Mouse (Mus musculus): ENCODE measurements around the gene Usp37. TPM values are rescaled to one million over a fixed set of nuclear protein-coding genes. Genes with fewer than 3 reads are reported as not detected.
A peak's percentile ranks its signal among the peaks of the same experiment; 100 is the strongest.
"Not testable (repeated sequence)": the region's sequence is repeated elsewhere in the genome, so short reads cannot be mapped to it uniquely, and the experiment has no call there.

The Usp37 gene
- polyA plus RNA-seq, 1 experiment from 2014 or later = 8.4 TPM

DNA sequence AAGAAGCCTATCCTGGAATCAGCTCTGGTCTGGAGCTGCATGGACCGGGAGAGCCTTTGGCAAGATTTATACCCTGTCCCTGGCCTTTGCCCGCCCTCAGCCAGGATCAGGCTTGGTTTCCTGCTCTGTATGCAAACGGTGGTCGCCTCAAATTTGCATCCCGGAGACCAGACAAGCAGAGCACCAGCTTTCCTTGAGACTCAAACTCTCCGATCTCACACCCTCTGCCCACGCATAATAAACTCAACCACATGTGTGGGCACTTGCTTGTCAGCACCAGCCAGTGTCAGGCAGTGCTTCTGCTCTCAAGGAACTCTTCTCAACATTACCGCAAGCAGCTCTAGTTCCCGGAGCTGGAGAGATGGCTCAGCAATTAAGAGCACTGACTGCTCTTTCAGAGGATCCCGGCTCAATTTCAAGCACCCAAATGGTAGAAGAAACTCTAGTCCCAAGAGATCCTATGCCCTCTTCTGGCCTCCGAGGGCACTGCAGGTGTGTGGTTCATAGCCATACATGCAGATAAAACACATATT, 146.1 kb downstream of the Usp37 start:
- ChIA-PET CTCF (interaction anchor here (0.8 to 1.6 kb wide), 10 partner anchors 10 to 57 kb away, joined by 3 to 17 read pairs (median 3); partner anchors contain the start of gene Vil1), POLR2A (interaction anchor here (0.7 to 1.4 kb wide), 6 partner anchors 11 to 83 kb away, joined by 3 to 5 read pairs (median 4); no protein-coding TSS in a partner anchor)
- no peaks in the 10 kb centered on the region for H3K27me3 ChIP-seq
- in situ Hi-C loops (cut with MboI; ENCODE audit: low pct_unique_long_range_greater_than_20kb) = loop anchor here (5.0 kb wide), 1 partner anchor 49 kb away; no protein-coding TSS in a partner anchor
- no peak for TF ChIP-seq CTCF (IDR thresholded peaks at IDR 0.05)
- DNase-seq (ENCODE audit: low read depth, low spot score) (no peak), ATAC-seq (no peak)

- CTCF ChIA-PET = interaction anchor here (0.8 to 1.6 kb wide), 10 partner anchors 9 to 58 kb away, joined by 3 to 17 read pairs (median 3); partner anchors contain the start of gene Vil1
- in situ Hi-C loops (cut with MboI; ENCODE audit: low pct_unique_long_range_greater_than_20kb) = loop anchor here (5.0 kb wide), 1 partner anchor 50 kb away; no protein-coding TSS in a partner anchor
- ATAC-seq = peak; percentile 92
- POLR2A ChIA-PET = interaction anchor here (0.7 to 1.4 kb wide), 7 partner anchors 10 to 83 kb away, joined by 3 to 5 read pairs (median 4); no protein-coding TSS in a partner anchor
- peak; percentile 86 for DNase-seq (ENCODE audit: low read depth, low spot score)
- no peaks in the 10 kb centered on the region for H3K27me3 ChIP-seq
- no peak for TF ChIP-seq CTCF (IDR thresholded peaks at IDR 0.05)
These were observed 146.7 kb downstream of the Usp37 start for GRCm38 (mm10) chr1:74397268-74397918.

- ATAC-seq; DNase-seq (ENCODE audit: low read depth, low spot score); H3K27me3 ChIP-seq: not testable (repeated sequence)
- ChIA-PET POLR2A (interaction anchor here (1.2 to 1.4 kb wide), 2 partner anchors 42 to 51 kb away, joined by 4 to 5 read pairs; no protein-coding TSS in a partner anchor), CTCF (interaction anchor here (1.0 to 1.6 kb wide), 6 partner anchors 35 to 58 kb away, joined by 3 to 17 read pairs (median 4); no protein-coding TSS in a partner anchor)
- in situ Hi-C loops (cut with MboI; ENCODE audit: low pct_unique_long_range_greater_than_20kb) = loop anchor here (5.0 kb wide), 1 partner anchor 51 kb away; no protein-coding TSS in a partner anchor
These were observed 147.4 kb downstream of the Usp37 start for GRCm38 (mm10) chr1:74396456-74397222.

DNA sequence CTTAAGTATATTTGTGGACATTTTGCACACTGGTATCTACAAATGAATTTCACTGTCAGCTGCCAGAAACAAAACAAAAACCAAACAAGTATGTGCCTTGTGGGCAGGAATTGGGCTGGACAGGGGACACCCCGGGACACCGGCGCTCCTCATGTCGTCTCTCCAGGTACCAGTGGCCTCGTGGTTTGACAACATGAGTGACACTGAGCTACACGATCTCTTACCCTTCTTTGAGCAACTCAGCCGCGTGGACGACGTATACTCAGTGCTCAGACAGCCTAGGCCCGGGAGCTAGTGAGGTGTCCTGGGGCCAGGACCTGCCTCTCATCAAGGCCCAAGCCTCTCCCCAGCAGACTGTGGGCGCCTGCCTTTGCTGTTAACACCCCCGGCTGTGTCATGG, 148.8 kb downstream of the Usp37 start:
- DNase-seq (ENCODE audit: low read depth, low spot score) (no peak), ATAC-seq (no peak)
- no peak for TF ChIP-seq CTCF (IDR thresholded peaks at IDR 0.05)
- ChIA-PET CTCF (no interaction called here), POLR2A (interaction anchor here (0.6 kb wide), 1 partner anchor 15 kb away, joined by 3 read pairs; no protein-coding TSS in a partner anchor)
- no peaks in the 10 kb centered on the region for H3K27me3 ChIP-seq
- in situ Hi-C loops (cut with MboI; ENCODE audit: low pct_unique_long_range_greater_than_20kb) = loop anchor here (5.0 kb wide), 1 partner anchor 52 kb away; no protein-coding TSS in a partner anchor

- POLR2A ChIA-PET = interaction anchor here (0.6 kb wide), 1 partner anchor 15 kb away, joined by 3 read pairs; no protein-coding TSS in a partner anchor
- no peaks in the 10 kb centered on the region for H3K27me3 ChIP-seq
- no peak for TF ChIP-seq CTCF (IDR thresholded peaks at IDR 0.05)
- CTCF ChIA-PET = no interaction called here
- in situ Hi-C loops (cut with MboI; ENCODE audit: low pct_unique_long_range_greater_than_20kb) = loop anchor here (5.0 kb wide), 1 partner anchor 52 kb away; no protein-coding TSS in a partner anchor
- ATAC-seq = no peak
- no peak for DNase-seq (ENCODE audit: low read depth, low spot score)
These were observed 149.2 kb downstream of the Usp37 start for GRCm38 (mm10) chr1:74394858-74395257.

DNA sequence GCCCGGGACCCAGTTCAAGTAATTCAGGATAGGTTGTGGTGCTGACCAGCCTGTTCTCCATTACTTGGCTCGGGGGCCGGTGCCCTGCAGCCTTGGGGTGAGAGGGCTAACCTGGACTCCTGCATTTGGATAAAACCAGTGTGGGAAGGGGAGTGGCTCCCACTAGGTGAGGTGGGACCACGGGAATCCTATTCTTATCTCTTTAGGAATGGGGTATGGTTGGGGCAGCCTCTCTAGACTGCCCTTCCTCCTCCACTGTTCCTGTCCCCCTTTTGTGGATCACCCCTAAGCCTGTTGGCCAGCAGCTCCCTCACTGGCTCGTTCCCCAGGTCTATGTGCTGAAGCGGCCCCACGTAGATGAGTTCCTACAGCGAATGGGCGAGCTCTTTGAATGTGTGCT, 149.8 kb downstream of the Usp37 start:
- H3K27me3 ChIP-seq = no peaks in the 10 kb centered on the region
- ATAC-seq (no peak), DNase-seq (ENCODE audit: low read depth, low spot score) (no peak)
- POLR2A ChIA-PET = no interaction called here
- TF ChIP-seq CTCF (IDR thresholded peaks at IDR 0.05) = no peak
- in situ Hi-C loops (cut with MboI; ENCODE audit: low pct_unique_long_range_greater_than_20kb) = no loop called here
- CTCF ChIA-PET = no interaction called here

- no peaks in the 10 kb centered on the region for H3K27me3 ChIP-seq
- CTCF ChIA-PET = no interaction called here
- in situ Hi-C loops (cut with MboI; ENCODE audit: low pct_unique_long_range_greater_than_20kb) = no loop called here
These were observed 150.4 kb downstream of the Usp37 start for GRCm38 (mm10) chr1:74393697-74394096.

DNA sequence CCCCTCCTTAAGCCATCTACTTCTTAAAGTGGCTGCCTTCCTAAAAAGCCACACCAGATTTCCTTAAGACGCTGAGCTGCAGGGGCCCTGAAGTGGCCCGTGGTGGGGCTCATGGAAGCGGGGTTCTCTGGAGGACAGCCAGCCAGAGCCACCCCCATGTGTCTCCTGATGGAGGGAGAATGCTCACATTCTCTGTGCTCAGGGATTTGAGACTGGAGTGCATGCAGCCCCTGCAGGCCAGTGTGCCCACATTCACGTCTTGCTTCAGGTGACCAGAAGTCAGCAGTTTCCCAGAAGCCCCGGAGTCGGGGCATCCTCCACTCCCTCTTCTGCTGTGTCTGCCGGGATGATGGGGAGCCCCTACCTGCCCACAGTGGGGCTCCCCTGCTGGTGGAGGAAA, 151.1 kb downstream of the Usp37 start:
- POLR2A ChIA-PET = no interaction called here
- no peak for DNase-seq (ENCODE audit: low read depth, low spot score)

More at GRCm38 (mm10) chr1:74393697-74394096, 150.4 kb downstream of the Usp37 start:
- TF ChIP-seq CTCF (IDR thresholded peaks at IDR 0.05) = no peak
- ATAC-seq (no peak), DNase-seq (ENCODE audit: low read depth, low spot score) (no peak)
- POLR2A ChIA-PET = no interaction called here

DNA sequence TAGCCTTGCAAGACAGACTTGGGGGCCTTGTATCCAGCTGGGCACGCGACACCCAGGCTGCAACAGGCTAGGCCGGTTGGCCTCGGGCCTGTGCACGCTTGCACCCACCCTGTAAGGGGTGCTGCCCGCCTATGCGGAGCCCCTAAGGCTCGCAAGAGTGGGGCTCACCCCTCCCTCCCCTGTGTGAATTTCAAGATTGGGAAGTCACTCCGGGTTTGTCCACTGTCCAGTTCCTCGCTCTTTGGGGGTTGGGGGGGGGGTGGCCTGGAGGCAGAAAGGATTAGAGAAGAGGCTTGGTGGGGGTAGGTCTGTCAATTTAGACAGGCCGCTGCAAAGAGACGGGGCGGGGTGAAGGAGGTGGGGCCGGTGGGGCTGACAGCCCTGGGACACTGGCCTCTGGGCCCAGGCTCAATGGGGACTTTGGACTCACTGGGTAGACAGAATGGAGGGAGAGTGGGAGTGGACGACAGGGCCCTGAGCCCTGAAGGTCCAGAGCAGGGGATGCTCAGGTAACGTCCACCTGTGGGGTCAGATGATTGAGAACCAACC, 151.6 kb downstream of the Usp37 start:
- ATAC-seq (no peak), DNase-seq (ENCODE audit: low read depth, low spot score) (no peak)
- CTCF ChIA-PET = no interaction called here
- TF ChIP-seq CTCF (IDR thresholded peaks at IDR 0.05) = no peak
- H3K27me3 ChIP-seq = no peaks in the 10 kb centered on the region
- POLR2A ChIA-PET = no interaction called here
- in situ Hi-C loops (cut with MboI; ENCODE audit: low pct_unique_long_range_greater_than_20kb) = no loop called here

More for the DNA sequence above, 151.1 kb downstream of the Usp37 start:
- in situ Hi-C loops (cut with MboI; ENCODE audit: low pct_unique_long_range_greater_than_20kb) = no loop called here
- no peak for ATAC-seq
- CTCF ChIA-PET = no interaction called here
- H3K27me3 ChIP-seq = no peaks in the 10 kb centered on the region
- TF ChIP-seq CTCF (IDR thresholded peaks at IDR 0.05) = no peak

- no peak for TF ChIP-seq CTCF (IDR thresholded peaks at IDR 0.05)
- DNase-seq (ENCODE audit: low read depth, low spot score) (no peak), ATAC-seq (peak; percentile 57)
- in situ Hi-C loops (cut with MboI; ENCODE audit: low pct_unique_long_range_greater_than_20kb) = no loop called here
- ChIA-PET CTCF (no interaction called here), POLR2A (interaction anchor here (0.6 kb wide), 1 partner anchor 137 kb away, joined by 3 read pairs; no protein-coding TSS in a partner anchor)
- no peaks in the 10 kb centered on the region for H3K27me3 ChIP-seq
These were observed 152.1 kb downstream of the Usp37 start for GRCm38 (mm10) chr1:74391844-74392441.

Data from Patski (cell line).